Mouse (Mus musculus) midbrain, embryonic 12.5 days (tissue): ENCODE results near the gene C330007P06Rik. TPM values are rescaled to one million over a fixed set of nuclear protein-coding genes. Genes with fewer than 3 reads are reported as not detected.
"Not testable (repeated sequence)": the region's sequence is repeated elsewhere in the genome, so short reads cannot be mapped to it uniquely, and the experiment has no call there.

Source experiments
- ATAC-seq: fragments of 200-750 bp; cut with Nextera tagmentation; 2 replicates; pipeline ENCODE4 v1.8.0; 2017; ENCODE audit warnings: low read depth, moderate TSS enrichment, moderate library complexity; ENCODE audit not compliant: low FRiP score
- H3K27ac ChIP-seq: fragments of 300-500 bp; sonication (generic); replicated peaks from 2 replicates; pipeline ENCODE4 v1.5.1; 2016; ENCODE audit warnings: mild to moderate bottlenecking
- H3K27me3 ChIP-seq: fragments of 300-500 bp; sonication (generic); 2 replicates; pipeline ENCODE4 v1.6.1; 2016; ENCODE audit warnings: mild to moderate bottlenecking
- H3K36me3 ChIP-seq: fragments of 300-500 bp; sonication (generic); 2 replicates; pipeline ENCODE4 v1.6.1; 2016
- H3K4me1 ChIP-seq: fragments of 300-500 bp; sonication (generic); 2 replicates; pipeline ENCODE4 v1.6.1; 2016
- H3K4me2 ChIP-seq: fragments of 300-500 bp; sonication (generic); replicated peaks from 2 replicates; pipeline ENCODE4 v1.6.1; 2016; ENCODE audit warnings: mild to moderate bottlenecking, moderate library complexity
- H3K4me3 ChIP-seq: fragments of 300-500 bp; sonication (generic); 2 replicates; pipeline ENCODE4 v1.5.1; 2016; ENCODE audit warnings: mild to moderate bottlenecking
- H3K9ac ChIP-seq: fragments of 300-500 bp; sonication (generic); replicated peaks from 2 replicates; pipeline ENCODE4 v1.6.1; 2016; ENCODE audit warnings: mild to moderate bottlenecking, moderate library complexity
- H3K9me3 ChIP-seq: fragments of 300-500 bp; sonication (generic); 2 replicates; pipeline ENCODE4 v1.6.1; 2016; ENCODE audit warnings: mild to moderate bottlenecking
- WGBS: fragments of 180-500 bp; shearing (Covaris S2); methylation state at CpG from one replicate; pipeline ENCODE4 v1.1.7; 2016; 5-methylcytosine and 5-hydroxymethylcytosine counted together
- polyA plus RNA-seq: library from polyadenylated mRNA; unstranded; fragments of >200 nt; fragmentation: Nextera tagmentation; extraction: Ambion mirVana; gene quantifications from 2 replicates; pipeline ENCODE4 v1.2.1, GENCODE M21; 2016

C330007P06Rik gene
- polyA plus RNA-seq, 1 experiment from 2014 or later = 28.1 TPM

DNA sequence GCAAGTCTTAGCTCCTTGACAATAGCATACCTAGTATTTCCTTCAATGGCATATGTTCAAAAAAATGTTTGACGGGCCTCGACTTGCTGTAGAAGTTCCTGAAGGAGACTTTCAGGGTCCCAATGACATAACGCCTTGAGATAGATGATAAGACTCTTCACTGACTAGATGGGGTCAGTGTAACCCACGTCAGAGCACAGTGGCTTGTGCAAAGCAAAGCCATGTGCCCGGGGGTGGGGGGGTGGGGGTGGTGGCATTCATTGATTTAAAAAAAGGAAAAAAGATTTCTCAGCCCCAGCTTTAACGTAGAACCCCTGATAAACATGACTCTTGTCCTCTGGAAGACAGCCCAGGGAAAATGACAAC lies 65.6 kb downstream of the C330007P06Rik start:
- H3K4me3 ChIP-seq = peak overlapping the region; percentile 34; the same call in 1 of the 2 replicates
- 79% methylated on average over 6 of the region's 6 CpGs for WGBS
- peak overlapping the region; percentile 81 for H3K27ac ChIP-seq
- H3K4me1 ChIP-seq = peaks cover 10% of the 10 kb centered on the region; the same call in 1 of the 2 replicates
- H3K9ac ChIP-seq = no peak overlapping the region
- peak overlapping the region; percentile 48 for H3K4me2 ChIP-seq
- no peaks in the 10 kb centered on the region for H3K27me3 ChIP-seq
- H3K9me3 ChIP-seq = no peaks in the 10 kb centered on the region
- ATAC-seq = peak; percentile 31; the same call in 1 of the 2 replicates
- no peaks in the 10 kb centered on the region for H3K36me3 ChIP-seq

DNA sequence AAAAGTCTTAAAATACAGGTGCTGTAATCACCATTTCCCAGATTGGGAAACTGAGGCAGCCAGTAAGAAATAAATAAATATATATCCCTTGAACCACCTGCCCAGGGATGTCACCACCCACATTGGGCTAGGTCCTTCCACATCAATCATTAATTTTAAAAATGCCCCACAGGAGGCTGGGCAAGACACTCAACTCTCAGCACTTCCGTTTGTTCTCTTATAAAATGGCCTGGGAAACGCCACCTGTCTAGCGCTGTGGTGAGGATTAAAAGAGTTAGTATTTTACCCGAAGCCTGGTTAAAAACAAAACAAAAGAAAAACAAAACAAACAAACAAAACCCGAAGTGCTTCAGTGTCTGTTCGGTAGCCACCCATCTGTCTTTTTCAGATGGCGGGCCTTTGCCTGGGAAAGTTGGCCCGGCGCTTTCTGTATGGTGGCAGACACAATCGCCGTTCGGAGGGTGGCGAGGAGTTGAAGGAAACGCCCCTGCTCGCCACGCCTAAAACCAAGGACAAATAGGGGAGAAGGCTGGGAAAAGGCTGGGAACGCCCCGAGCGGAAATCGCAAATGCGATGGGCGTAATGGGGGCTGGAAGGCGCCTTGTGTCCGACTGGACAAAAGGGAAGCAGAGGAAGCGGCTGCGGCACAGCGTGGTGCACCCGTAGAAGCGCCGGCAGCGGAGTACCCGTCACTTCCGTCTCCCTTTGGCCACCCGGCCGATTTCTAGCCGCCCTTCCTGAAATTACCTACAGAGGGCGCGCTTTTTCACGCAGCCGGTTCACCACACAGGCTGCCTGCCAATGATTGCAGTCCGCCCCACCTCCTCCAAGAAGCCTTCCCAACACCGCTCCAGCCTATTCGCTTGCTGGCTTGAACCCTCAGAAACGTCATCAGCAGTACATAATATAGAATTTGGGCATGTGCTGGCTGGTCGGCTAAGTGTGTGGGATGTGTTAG lies 66.3 kb downstream of the C330007P06Rik start:
- peak; percentile 90 for ATAC-seq
- Histone ChIP-seq H3K27ac (peak overlapping the region; percentile 81), H3K27me3 (no peaks in the 10 kb centered on the region), H3K4me3 (peak overlapping the region; percentile 34), H3K9ac (peak overlapping the region; percentile 37), H3K36me3 (no peaks in the 10 kb centered on the region), H3K4me2 (peak overlapping the region; percentile 48), H3K4me1 (peaks cover 10% of the 10 kb centered on the region; the same call in 1 of the 2 replicates), H3K9me3 (no peaks in the 10 kb centered on the region)
- 20% methylated on average over 32 of the region's 45 CpGs for WGBS

DNA sequence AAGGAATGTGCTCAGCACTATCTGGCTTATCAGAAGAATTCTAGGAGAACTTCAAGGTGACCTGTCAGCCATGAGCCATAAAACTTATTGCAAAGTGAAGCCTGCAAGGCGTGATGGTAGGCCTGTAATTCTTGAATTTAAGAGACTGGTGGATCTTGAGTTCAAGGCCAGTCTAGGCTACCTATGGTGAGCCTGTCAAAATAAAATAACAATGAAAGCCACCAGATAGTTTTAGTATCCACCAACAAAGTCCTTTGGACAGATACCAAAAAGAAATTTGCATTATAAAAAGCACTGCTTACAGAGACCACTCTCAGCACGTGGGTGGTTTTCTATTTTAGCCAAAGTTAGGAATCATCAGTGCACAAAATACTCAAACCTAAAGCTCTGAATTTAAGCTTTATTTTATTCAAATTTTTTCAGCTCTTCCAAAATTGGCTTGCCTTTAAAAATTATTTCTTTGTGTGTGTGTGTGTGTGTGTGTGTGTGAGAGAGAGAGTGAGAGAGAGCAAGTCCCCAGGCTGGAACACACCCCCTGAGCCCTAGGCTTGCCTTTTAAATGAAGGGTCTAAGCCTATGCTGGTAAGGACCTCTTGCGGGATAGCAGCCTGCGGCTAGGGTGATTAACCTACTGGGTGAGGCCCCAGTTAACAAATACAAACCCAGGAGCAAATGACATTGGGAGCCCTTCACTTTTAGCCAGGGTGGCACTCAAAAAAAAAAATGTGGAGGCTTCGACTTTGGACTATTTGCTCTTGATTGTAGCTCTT lies 68.3 kb downstream of the C330007P06Rik start:
- no peak overlapping the region for H3K4me3 ChIP-seq
- WGBS = 54% methylated on average over 5 of the region's 5 CpGs
- no peak for ATAC-seq
- H3K36me3 ChIP-seq = no peaks in the 10 kb centered on the region
- no peak overlapping the region for H3K27ac ChIP-seq
- no peaks in the 10 kb centered on the region for H3K9me3 ChIP-seq
- H3K27me3 ChIP-seq = no peaks in the 10 kb centered on the region
- peaks cover 10% of the 10 kb centered on the region; the same call in 1 of the 2 replicates for H3K4me1 ChIP-seq
- no peak overlapping the region for H3K4me2 ChIP-seq
- no peak overlapping the region for H3K9ac ChIP-seq

DNA sequence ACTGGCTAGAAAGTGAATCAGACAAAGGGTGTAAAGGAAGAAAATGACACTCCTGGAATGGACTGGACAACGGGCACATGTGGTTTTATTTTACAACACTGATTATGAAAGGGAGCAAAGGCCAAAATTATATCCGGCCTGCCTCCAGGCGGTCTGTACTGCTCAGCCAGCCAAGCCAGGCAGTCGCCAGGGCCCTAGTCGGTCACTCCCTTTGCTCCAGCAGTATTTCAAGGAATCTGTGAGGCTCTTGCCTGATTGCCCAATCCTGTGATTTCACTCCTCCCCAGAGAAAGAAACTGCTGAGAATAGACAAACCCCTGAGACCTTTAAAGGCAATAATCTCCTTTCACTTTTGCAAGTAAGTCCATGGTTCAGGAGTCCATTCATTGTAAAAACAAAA lies 69.7 kb downstream of the C330007P06Rik start:
- 56% methylated on average over 5 of the region's 5 CpGs for WGBS
- H3K27ac ChIP-seq = no peak overlapping the region
- H3K9me3 ChIP-seq = no peaks in the 10 kb centered on the region
- no peaks in the 10 kb centered on the region for H3K27me3 ChIP-seq
- no peak overlapping the region for H3K4me2 ChIP-seq
- H3K4me1 ChIP-seq = peaks cover 10% of the 10 kb centered on the region; the same call in 1 of the 2 replicates
- no peaks in the 10 kb centered on the region for H3K36me3 ChIP-seq
- no peak for ATAC-seq
- no peak overlapping the region for H3K9ac ChIP-seq
- H3K4me3 ChIP-seq = no peak overlapping the region

DNA sequence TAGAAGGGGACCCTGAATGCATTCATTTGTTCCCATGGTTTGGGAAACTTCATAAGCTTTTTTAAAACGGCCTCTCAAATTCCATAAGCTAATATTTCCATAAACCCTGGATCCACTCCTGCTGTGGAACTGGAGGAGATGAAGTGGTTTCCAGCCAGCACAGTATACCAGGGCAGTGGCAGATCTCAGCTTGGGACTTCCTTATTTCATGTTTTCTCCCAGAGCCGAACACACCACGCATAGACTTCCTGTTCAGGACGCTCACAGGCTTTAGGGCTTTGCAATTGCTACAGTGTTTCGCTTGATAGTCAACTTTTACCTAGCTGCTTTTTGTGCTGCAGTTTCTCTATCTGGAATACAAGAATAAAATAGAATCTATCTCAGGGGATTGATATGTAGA lies 70.7 kb downstream of the C330007P06Rik start:
- no peaks in the 10 kb centered on the region for H3K27me3 ChIP-seq
- H3K4me2 ChIP-seq = no peak overlapping the region
- ATAC-seq = no peak
- H3K36me3 ChIP-seq = peaks cover 1% of the 10 kb centered on the region; the same call in 1 of the 2 replicates
- 76% methylated on average over 5 of the region's 5 CpGs for WGBS
- H3K4me1 ChIP-seq = peaks cover 10% of the 10 kb centered on the region; the same call in 1 of the 2 replicates
- H3K4me3 ChIP-seq = no peak overlapping the region
- no peak overlapping the region for H3K27ac ChIP-seq
- no peaks in the 10 kb centered on the region for H3K9me3 ChIP-seq
- H3K9ac ChIP-seq = no peak overlapping the region

DNA sequence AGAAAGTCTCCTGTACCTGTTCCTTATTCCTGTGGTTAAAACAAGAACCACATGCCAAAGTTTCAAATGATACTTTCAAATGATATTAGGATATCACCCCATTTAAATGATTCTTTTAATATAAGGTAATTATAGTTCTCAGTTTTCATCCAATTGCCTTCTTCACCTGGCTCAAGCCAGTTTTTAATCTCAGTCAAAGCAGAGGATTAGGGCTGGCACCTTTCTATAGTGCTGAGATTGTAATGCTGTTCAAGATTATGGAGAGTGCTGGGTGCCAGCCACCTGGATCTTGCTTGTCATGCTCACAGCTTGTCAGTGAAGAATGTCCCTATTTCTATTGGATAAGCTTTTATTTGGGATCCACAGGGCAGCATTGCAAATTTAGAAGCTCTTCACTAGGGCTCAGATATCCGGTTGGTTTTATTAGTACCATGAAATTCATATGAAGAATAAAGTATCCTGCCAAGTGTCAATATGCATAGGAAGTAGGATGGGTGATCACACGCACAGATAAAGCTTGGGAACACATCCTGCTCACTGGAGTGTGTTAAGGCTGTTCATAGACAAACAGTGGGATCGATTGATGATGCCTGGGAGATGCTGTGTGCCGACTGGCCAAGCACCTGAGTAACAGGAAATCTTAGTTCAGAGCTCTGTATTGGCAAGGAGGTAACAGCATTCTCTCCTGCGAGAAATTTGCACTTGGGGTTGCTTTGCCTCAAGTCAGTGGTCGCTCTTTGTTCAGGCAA lies 74.6 kb downstream of the C330007P06Rik start:
- Histone ChIP-seq H3K4me2 (no peak overlapping the region), H3K27me3 (no peaks in the 10 kb centered on the region), H3K27ac (no peak overlapping the region), H3K36me3 (peaks cover 10% of the 10 kb centered on the region), H3K9me3 (no peaks in the 10 kb centered on the region), H3K9ac (no peak overlapping the region), H3K4me3 (no peak overlapping the region), H3K4me1 (0 out of 2 replicates have a peak, but pooled peaks cover 5% of the 10 kb centered on the region)
- 56% methylated on average over 6 of the region's 6 CpGs for WGBS
- ATAC-seq = no peak

DNA sequence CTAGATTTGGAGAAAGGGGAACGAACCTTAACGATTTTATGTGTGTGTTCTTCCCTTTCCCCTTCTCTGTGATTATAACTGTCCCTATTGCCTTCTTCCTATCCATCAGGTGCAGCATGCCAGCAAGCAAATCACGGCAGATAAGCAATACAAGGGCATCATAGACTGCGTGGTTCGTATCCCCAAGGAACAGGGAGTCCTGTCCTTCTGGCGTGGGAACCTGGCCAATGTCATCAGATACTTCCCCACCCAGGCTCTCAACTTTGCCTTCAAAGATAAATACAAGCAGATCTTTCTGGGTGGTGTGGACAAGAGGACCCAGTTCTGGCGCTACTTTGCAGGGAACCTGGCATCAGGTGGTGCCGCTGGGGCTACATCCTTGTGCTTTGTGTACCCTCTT lies 77.2 kb downstream of the C330007P06Rik start:
- H3K27ac ChIP-seq, ATAC-seq, H3K4me1 ChIP-seq, H3K9me3 ChIP-seq, H3K27me3 ChIP-seq: not testable (repeated sequence)
- 80% methylated on average over 8 of the region's 8 CpGs for WGBS
- H3K9ac ChIP-seq = peak overlapping the region; percentile 76; the same call in 1 of the 2 replicates
- H3K36me3 ChIP-seq = peaks cover 10% of the 10 kb centered on the region
- H3K4me2 ChIP-seq = peak overlapping the region; percentile 54
- H3K4me3 ChIP-seq = peak overlapping the region; percentile 59

DNA sequence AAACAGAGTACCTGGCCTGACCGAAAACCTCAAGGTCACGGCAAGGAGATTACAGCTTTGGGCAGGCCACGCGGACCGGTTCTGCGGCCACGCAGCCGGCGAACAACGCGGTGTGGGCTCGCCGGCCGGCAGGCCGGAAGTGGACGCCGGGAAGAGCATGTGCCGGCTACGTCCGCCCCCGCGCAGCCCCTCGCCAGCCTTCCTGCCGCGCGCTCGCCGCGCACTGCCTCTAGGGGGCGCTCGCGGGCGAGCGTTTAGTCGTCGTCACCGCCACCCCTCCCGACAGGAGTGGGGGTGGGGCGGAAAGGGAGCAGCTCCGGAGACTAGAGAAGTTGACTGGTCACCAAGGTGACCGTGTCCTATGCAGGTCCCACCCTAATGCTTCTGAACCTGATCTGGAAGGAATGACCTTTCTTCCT lies 77.7 kb downstream of the C330007P06Rik start:
- WGBS = 15% methylated on average over 41 of the region's 41 CpGs
- H3K4me2 ChIP-seq = peak overlapping the region; percentile 54
- H3K9ac ChIP-seq = peak overlapping the region; percentile 76
- ATAC-seq = peak; percentile 83
- 0 out of 2 replicates have a peak, but pooled peaks cover 5% of the 10 kb centered on the region for H3K4me1 ChIP-seq
- H3K27ac ChIP-seq = peak overlapping the region; percentile 86
- H3K4me3 ChIP-seq = peak overlapping the region; percentile 59
- H3K9me3 ChIP-seq = no peaks in the 10 kb centered on the region
- peaks cover 10% of the 10 kb centered on the region for H3K36me3 ChIP-seq
- H3K27me3 ChIP-seq = no peaks in the 10 kb centered on the region

DNA sequence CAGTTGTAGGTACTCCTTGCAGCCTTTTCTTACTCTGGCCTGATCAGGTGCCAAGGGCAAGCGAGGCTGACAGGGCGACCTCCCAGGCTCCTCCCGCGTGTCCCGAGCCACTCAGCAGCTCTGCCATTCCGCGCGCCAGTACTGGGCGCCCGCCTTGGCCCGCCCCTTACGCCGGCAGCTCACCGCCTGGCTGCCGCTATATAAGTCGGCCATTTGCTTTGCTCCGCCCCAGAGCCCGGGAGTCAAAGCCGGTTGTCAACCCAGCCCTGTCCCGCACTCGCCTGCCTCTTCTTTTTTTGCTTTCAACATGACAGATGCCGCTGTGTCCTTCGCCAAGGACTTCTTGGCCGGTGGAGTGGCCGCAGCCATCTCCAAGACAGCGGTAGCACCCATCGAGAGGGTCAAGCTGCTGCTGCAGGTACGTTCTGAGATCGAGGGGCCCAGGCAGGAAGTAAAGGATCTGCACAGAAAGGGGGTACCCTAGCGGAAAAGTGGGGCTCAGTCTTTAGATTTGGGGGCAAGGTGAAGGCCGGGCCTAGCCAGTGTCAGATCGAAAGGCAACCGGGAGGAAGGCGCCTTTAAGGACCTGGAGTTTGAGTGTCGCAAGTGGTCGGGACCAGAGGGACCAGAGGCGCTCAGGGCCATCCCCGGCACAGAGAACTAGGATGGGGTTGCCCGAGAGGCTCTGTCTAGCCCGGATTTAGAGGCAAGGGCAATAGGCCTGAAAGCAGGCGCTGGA lies 78.3 kb downstream of the C330007P06Rik start, which contains the start of gene Slc25a5:
Gene Slc25a5 (plus strand): TSS at position 228 of the 739 bp plus-strand sequence.
- H3K27me3 ChIP-seq = no peaks in the 10 kb centered on the region
- peak; percentile 94 for ATAC-seq
- peak within 1 kb of the TSS; percentile 59 for H3K4me3 ChIP-seq
- peak within 1 kb of the TSS; percentile 54 for H3K4me2 ChIP-seq
- peak within 1 kb of the TSS; percentile 76 for H3K9ac ChIP-seq
- WGBS = 23% methylated on average over 41 of the region's 41 CpGs
- H3K36me3 ChIP-seq = peaks cover 10% of the 10 kb centered on the region
- peak within 1 kb of the TSS; percentile 86 for H3K27ac ChIP-seq
- no peaks in the 10 kb centered on the region for H3K9me3 ChIP-seq
- H3K4me1 ChIP-seq = 0 out of 2 replicates have a peak, but pooled peaks cover 5% of the 10 kb centered on the region

DNA sequence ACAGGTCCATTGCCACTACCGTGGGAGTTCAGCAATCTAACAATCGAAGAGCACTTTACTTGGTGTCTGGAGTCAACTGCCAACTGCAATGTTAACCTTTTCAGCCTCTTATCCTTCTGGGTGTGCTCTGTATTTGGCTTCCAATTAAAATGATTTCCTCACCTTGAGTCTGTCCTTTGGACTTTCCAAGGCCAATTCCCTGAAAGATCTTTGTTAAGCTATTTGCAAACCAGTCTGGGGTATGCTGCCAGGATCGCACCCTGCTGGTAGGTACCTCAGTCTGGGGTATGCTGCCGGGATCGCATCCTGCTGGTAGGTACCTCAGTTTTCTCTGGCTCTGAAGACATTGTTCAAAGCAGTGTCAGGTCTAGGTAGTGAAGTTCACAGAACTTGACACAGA lies 79.3 kb downstream of the C330007P06Rik start:
- H3K4me1 ChIP-seq = 0 out of 2 replicates have a peak, but pooled peaks cover 5% of the 10 kb centered on the region
- no peak overlapping the region for H3K27ac ChIP-seq
- H3K9ac ChIP-seq = no peak overlapping the region
- no peaks in the 10 kb centered on the region for H3K9me3 ChIP-seq
- H3K4me3 ChIP-seq = no peak overlapping the region
- 68% methylated on average over 5 of the region's 5 CpGs for WGBS
- no peak for ATAC-seq
- H3K4me2 ChIP-seq = no peak overlapping the region
- H3K27me3 ChIP-seq = no peaks in the 10 kb centered on the region
- peaks cover 10% of the 10 kb centered on the region for H3K36me3 ChIP-seq

DNA sequence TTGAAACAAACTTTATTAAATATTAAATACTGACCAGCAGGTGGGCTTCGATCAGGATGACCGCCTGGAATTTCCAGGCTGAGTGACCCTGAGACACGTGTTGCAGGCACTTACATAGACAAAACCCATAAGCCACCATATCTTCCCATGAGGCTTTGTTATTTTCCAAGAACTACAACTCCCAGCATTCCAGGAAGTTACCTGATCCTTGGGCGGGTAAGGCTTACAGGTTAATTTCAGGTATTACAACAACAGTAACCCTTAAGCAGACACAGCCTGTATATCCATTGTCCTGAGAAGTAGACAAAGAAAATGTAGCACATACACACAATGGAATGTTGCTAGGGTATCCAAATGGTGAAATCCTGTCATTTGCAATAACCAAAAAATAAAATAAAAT lies 84.6 kb downstream of the C330007P06Rik start:
- 68% methylated on average over 4 of the region's 4 CpGs for WGBS
- H3K27me3 ChIP-seq = no peaks in the 10 kb centered on the region
- H3K4me2 ChIP-seq = no peak overlapping the region
- H3K36me3 ChIP-seq = no peaks in the 10 kb centered on the region
- no peaks in the 10 kb centered on the region for H3K9me3 ChIP-seq
- H3K27ac ChIP-seq = no peak overlapping the region
- H3K4me1 ChIP-seq = no peaks in the 10 kb centered on the region
- no peak overlapping the region for H3K4me3 ChIP-seq
- H3K9ac ChIP-seq = no peak overlapping the region
- ATAC-seq = no peak
